Mouse (Mus musculus) adrenal gland, postnatal 4 days (tissue): ENCODE results near the gene Arhgef7. TPM values are rescaled to one million over a fixed set of nuclear protein-coding genes. Genes with fewer than 3 reads are reported as not detected.

Source experiments
- DNase-seq, 2 experiments: peaks; one replicate each; pipeline ENCODE4 v3.0.0; 2021 to 2022; ENCODE audit warnings: low spot score in 2 of 2, mixed read lengths in 2 of 2
- total RNA-seq, 2 experiments: library from RNA; stranded (reverse); gene quantifications; 2 replicates each; pipeline ENCODE4 v1.2.3; 2021

Arhgef7 gene
- total RNA-seq, 2 experiments from 2014 or later, result 72.8 to 74.1 TPM

GRCm38 (mm10) chr8:11762048-11762447 lies 34.5 kb downstream of the Arhgef7 start:
- no peak for DNase-seq

- DNase-seq, result no peak
Measured at GRCm38 (mm10) chr8:11762821-11763220, 35.3 kb downstream of the Arhgef7 start.

GRCm38 (mm10) chr8:11767213-11767840 lies 39.8 kb downstream of the Arhgef7 start:
- no peak for DNase-seq

GRCm38 (mm10) chr8:11770001-11770400 lies 42.5 kb downstream of the Arhgef7 start:
- DNase-seq, result no peak

- no peak for DNase-seq
Measured at GRCm38 (mm10) chr8:11770521-11771080, 43.1 kb downstream of the Arhgef7 start.

- no peak for DNase-seq
Measured at GRCm38 (mm10) chr8:11771608-11772007, 44.1 kb downstream of the Arhgef7 start.

- no peak for DNase-seq
Measured at GRCm38 (mm10) chr8:11774195-11775076, 46.9 kb downstream of the Arhgef7 start.

GRCm38 (mm10) chr8:11775889-11776288 lies 48.4 kb downstream of the Arhgef7 start:
- no peak for DNase-seq

GRCm38 (mm10) chr8:11776451-11777180 lies 49.1 kb downstream of the Arhgef7 start:
- no peak for DNase-seq

GRCm38 (mm10) chr8:11777201-11777600 lies 49.7 kb downstream of the Arhgef7 start:
- no peak for DNase-seq

- no peak for DNase-seq
Measured at GRCm38 (mm10) chr8:11778646-11779433, 51.3 kb downstream of the Arhgef7 start.

- DNase-seq, result no peak
Measured at GRCm38 (mm10) chr8:11779844-11780634, 52.5 kb downstream of the Arhgef7 start.

GRCm38 (mm10) chr8:11780641-11781040 lies 53.1 kb downstream of the Arhgef7 start:
- no peak for DNase-seq

GRCm38 (mm10) chr8:11782607-11783006 lies 55.1 kb downstream of the Arhgef7 start:
- DNase-seq, result no peak

- no peak for DNase-seq
Measured at GRCm38 (mm10) chr8:11783861-11784594, 56.5 kb downstream of the Arhgef7 start.

GRCm38 (mm10) chr8:11785121-11785520 lies 57.6 kb downstream of the Arhgef7 start:
- DNase-seq, result no peak

- DNase-seq, result no peak
Measured at GRCm38 (mm10) chr8:11785539-11786046, 58.1 kb downstream of the Arhgef7 start.

- peak in 1 of 2 experiments; percentile 31 for DNase-seq
Measured at GRCm38 (mm10) chr8:11788252-11788651, 60.7 kb downstream of the Arhgef7 start.

- DNase-seq, result no peak
Measured at GRCm38 (mm10) chr8:11789168-11789567, 61.6 kb downstream of the Arhgef7 start.
